Mouse (Mus musculus) embryonic fibroblast, embryonic 13.5 days (primary cell): ENCODE results near the gene Mettl9. TPM values are rescaled to one million over a fixed set of nuclear protein-coding genes. Genes with fewer than 3 reads are reported as not detected.
A peak's percentile ranks its signal among the peaks of the same experiment; 100 is the strongest.

Source experiments
- H3K27ac ChIP-seq: 2 replicates; pipeline ENCODE4 v1.5.1; 2012; ENCODE audit warnings: low read length, control low read depth, inconsistent platforms; ENCODE audit not compliant: insufficient read depth
- H3K4me1 ChIP-seq: 2 replicates; pipeline ENCODE4 v1.6.1; 2011; ENCODE audit warnings: low read length; ENCODE audit not compliant: control insufficient read depth, insufficient read depth
- H3K4me3 ChIP-seq: 2 replicates; pipeline ENCODE4 v1.5.1; 2011; ENCODE audit warnings: mild to moderate bottlenecking, control low read depth, low read length; ENCODE audit not compliant: insufficient read depth
- CTCF ChIP-seq: IDR thresholded peaks from 2 replicates; pipeline ENCODE4 v1.5.1; 2011; ENCODE audit warnings: mild to moderate bottlenecking, control low read depth, low read length, moderate library complexity, borderline replicate concordance; ENCODE audit not compliant: insufficient read depth
- POLR2A ChIP-seq: IDR thresholded peaks from 2 replicates; pipeline ENCODE4 v1.6.1; 2011; ENCODE audit warnings: low read depth, mild to moderate bottlenecking, control low read depth, low read length, moderate library complexity
- polyA plus RNA-seq: library from polyadenylated mRNA; stranded (reverse); fragments of >200 nt; gene quantifications from 2 replicates; pipeline ENCODE4 v1.2.4, GENCODE M21; 2011; ENCODE audit warnings: low read depth; ENCODE audit not compliant: missing spikeins, insufficient read length

The Mettl9 gene
- polyA plus RNA-seq, 1 experiment, result 171 TPM

- TF ChIP-seq CTCF (no peak), POLR2A (no peak)
- Histone ChIP-seq H3K27ac (no peak overlapping the region), H3K4me3 (no peak overlapping the region), H3K4me1 (peaks cover 22% of the 10 kb centered on the region)
Measured at GRCm38 (mm10) chr7:121043510-121043909, 9.3 kb downstream of the Mettl9 start.

GRCm38 (mm10) chr7:121044251-121044650 lies 10.0 kb downstream of the Mettl9 start:
- H3K4me3 ChIP-seq, result no peak overlapping the region
- TF ChIP-seq CTCF (no peak), POLR2A (no peak)
- H3K4me1 ChIP-seq, result peaks cover 23% of the 10 kb centered on the region
- H3K27ac ChIP-seq, result no peak overlapping the region

- H3K4me3 ChIP-seq, result no peak overlapping the region
- TF ChIP-seq CTCF (no peak), POLR2A (no peak)
Measured at GRCm38 (mm10) chr7:121045671-121046453, 11.6 kb downstream of the Mettl9 start.

GRCm38 (mm10) chr7:121047624-121048023 lies 13.4 kb downstream of the Mettl9 start:
- no peak overlapping the region for H3K4me3 ChIP-seq
- peaks cover 18% of the 10 kb centered on the region for H3K4me1 ChIP-seq
- no peak for TF ChIP-seq POLR2A
- no peak for TF ChIP-seq CTCF
- H3K27ac ChIP-seq, result no peak overlapping the region

More at GRCm38 (mm10) chr7:121045671-121046453, 11.6 kb downstream of the Mettl9 start:
- peaks cover 25% of the 10 kb centered on the region for H3K4me1 ChIP-seq
- peak overlapping the region; percentile 75 for H3K27ac ChIP-seq

- H3K4me1 ChIP-seq, result peaks cover 7% of the 10 kb centered on the region
- TF ChIP-seq POLR2A (no peak), CTCF (no peak)
- no peak overlapping the region for H3K4me3 ChIP-seq
- no peak overlapping the region for H3K27ac ChIP-seq
Measured at GRCm38 (mm10) chr7:121053071-121053470, 18.8 kb downstream of the Mettl9 start.

- H3K27ac ChIP-seq, result no peak overlapping the region
- no peaks in the 10 kb centered on the region for H3K4me1 ChIP-seq
- no peak overlapping the region for H3K4me3 ChIP-seq
- TF ChIP-seq POLR2A (no peak), CTCF (no peak)
Measured at GRCm38 (mm10) chr7:121059477-121060218, 25.4 kb downstream of the Mettl9 start.

- no peak overlapping the region for H3K27ac ChIP-seq
- H3K4me3 ChIP-seq, result no peak overlapping the region
- no peak for TF ChIP-seq POLR2A
- TF ChIP-seq CTCF, result no peak
- no peaks in the 10 kb centered on the region for H3K4me1 ChIP-seq
Measured at GRCm38 (mm10) chr7:121064309-121064708, 30.1 kb downstream of the Mettl9 start.

GRCm38 (mm10) chr7:121071276-121071675 lies 37.0 kb downstream of the Mettl9 start:
- peaks cover 13% of the 10 kb centered on the region for H3K4me1 ChIP-seq
- no peak overlapping the region for H3K4me3 ChIP-seq
- no peak overlapping the region for H3K27ac ChIP-seq
- TF ChIP-seq POLR2A (no peak), CTCF (no peak)

- Histone ChIP-seq H3K27ac (no peak overlapping the region), H3K4me1 (peaks cover 13% of the 10 kb centered on the region), H3K4me3 (no peak overlapping the region)
- no peak for TF ChIP-seq CTCF
- TF ChIP-seq POLR2A, result no peak
Measured at GRCm38 (mm10) chr7:121072506-121072905, 38.3 kb downstream of the Mettl9 start.

GRCm38 (mm10) chr7:121074281-121074680 lies 40.0 kb downstream of the Mettl9 start, which contains the start of gene Igsf6:
Igsf6 (minus strand) TSS chr7:121074572.
- Histone ChIP-seq H3K4me3 (no peak within 1 kb of the TSS), H3K27ac (no peak within 1 kb of the TSS), H3K4me1 (peaks cover 13% of the 10 kb centered on the region)
- no peak for TF ChIP-seq CTCF
- TF ChIP-seq POLR2A, result no peak
